Mouse (Mus musculus) hindbrain, embryonic 12.5 days (tissue): ENCODE measurements around the gene Hagh. TPM values are rescaled to one million over a fixed set of nuclear protein-coding genes. Genes with fewer than 3 reads are reported as not detected.

ENCODE experiments used
- ATAC-seq: fragments of 200-750 bp; cut with Nextera tagmentation; 2 replicates; pipeline ENCODE4 v1.8.0; 2017; ENCODE audit warnings: moderate TSS enrichment; ENCODE audit not compliant: low FRiP score
- H3K27ac ChIP-seq: fragments of 300-500 bp; sonication (generic); 2 replicates; pipeline ENCODE4 v1.5.1; 2016; ENCODE audit warnings: mild to moderate bottlenecking
- H3K27me3 ChIP-seq: fragments of 300-500 bp; sonication (generic); 2 replicates; pipeline ENCODE4 v1.6.1; 2016; ENCODE audit warnings: mild to moderate bottlenecking
- H3K36me3 ChIP-seq: fragments of 300-500 bp; sonication (generic); 2 replicates; pipeline ENCODE4 v1.6.1; 2016; ENCODE audit warnings: mild to moderate bottlenecking
- H3K4me1 ChIP-seq: fragments of 300-500 bp; sonication (generic); 2 replicates; pipeline ENCODE4 v1.6.1; 2016
- H3K4me2 ChIP-seq: fragments of 300-500 bp; sonication (generic); replicated peaks from 2 replicates; pipeline ENCODE4 v1.6.1; 2016; ENCODE audit warnings: mild to moderate bottlenecking
- H3K4me3 ChIP-seq: fragments of 300-500 bp; sonication (generic); 2 replicates; pipeline ENCODE4 v1.5.1; 2016; ENCODE audit warnings: mild to moderate bottlenecking
- H3K9ac ChIP-seq: fragments of 300-500 bp; sonication (generic); 2 replicates; pipeline ENCODE4 v1.6.1; 2016; ENCODE audit warnings: mild to moderate bottlenecking, moderate library complexity
- H3K9me3 ChIP-seq: fragments of 300-500 bp; sonication (generic); replicated peaks from 2 replicates; pipeline ENCODE4 v1.6.1; 2016; ENCODE audit warnings: mild to moderate bottlenecking
- WGBS: fragments of 180-500 bp; shearing (Covaris S2); methylation state at CpG from one replicate; pipeline ENCODE4 v1.1.7; 2016; 5-methylcytosine and 5-hydroxymethylcytosine counted together
- polyA plus RNA-seq: library from polyadenylated mRNA; unstranded; fragments of >200 nt; fragmentation: Nextera tagmentation; extraction: Ambion mirVana; gene quantifications from 2 replicates; pipeline ENCODE4 v1.2.1, GENCODE M21; 2016

The Hagh gene
- polyA plus RNA-seq, 1 experiment from 2014 or later = 32.3 TPM

DNA sequence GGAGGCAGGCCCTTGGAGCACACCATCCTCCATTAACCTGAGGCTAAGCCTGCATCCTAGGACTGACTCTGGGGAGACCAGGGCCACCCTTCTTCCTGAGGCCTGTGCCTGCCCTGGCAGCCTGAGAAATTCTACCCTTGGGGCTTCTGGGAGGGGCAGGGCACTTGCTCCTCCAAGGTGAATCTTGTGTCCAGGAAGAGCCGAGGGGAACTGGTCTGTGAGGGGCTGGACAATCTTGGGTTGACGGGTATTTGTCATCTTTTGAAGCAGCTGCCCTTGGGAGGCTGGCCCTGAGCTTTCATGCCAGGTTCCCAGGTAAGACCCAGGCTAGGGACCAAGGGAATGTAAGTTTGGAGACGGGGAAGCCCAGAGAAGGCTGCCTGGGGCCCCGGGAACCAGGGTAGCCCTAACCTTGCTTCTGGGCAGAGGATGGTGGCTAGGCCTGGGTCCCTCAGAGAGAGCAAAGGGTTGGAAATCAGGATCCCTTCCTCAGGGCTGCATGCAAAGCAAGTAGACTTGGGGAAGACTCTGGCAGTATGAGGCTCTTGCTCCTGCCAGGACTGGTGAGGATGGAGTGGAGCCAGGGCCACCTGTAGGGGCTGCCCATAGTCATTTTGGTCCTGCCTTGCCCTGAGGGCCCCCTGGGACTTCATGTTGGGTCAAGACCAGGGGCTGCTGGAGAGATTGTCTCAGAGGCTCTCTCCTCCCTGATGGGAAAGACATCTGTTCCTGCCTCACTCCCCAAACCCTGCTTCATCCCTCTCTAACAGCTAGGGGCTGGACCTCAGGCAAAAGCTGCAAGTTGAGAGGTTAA is 58.3 kb downstream of the Hagh start:
- Histone ChIP-seq H3K9me3 (no peaks in the 10 kb centered on the region), H3K4me3 (no peak overlapping the region), H3K4me1 (peaks cover 34% of the 10 kb centered on the region), H3K9ac (no peak overlapping the region), H3K36me3 (peaks cover 65% of the 10 kb centered on the region), H3K4me2 (peak overlapping the region; percentile 98; the same call in 1 of the 2 replicates), H3K27ac (no peak overlapping the region), H3K27me3 (no peaks in the 10 kb centered on the region)
- 82% methylated on average over 4 of the region's 4 CpGs for WGBS
- ATAC-seq = no peak

DNA sequence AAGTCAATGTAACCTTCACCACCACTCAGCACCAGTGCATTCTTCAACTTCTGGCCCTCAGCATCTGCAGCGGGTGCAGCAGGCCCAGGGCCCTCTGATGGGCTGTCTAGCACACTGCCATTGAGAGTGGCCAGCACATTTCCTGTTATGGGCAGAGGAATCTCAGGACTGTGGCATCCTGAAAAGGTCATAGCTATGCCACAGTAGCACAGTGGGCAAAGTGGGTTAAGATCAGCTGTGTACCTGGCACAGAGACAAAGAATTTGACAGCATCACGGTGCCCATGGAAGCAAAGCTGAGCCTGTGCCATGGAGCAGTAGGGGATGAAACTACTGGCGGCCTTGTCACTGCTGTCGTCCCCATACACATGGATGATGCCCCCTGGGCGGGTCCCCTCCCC is 59.2 kb downstream of the Hagh start:
- Histone ChIP-seq H3K4me3 (no peak overlapping the region), H3K4me2 (no peak overlapping the region), H3K9me3 (no peaks in the 10 kb centered on the region), H3K36me3 (peaks cover 69% of the 10 kb centered on the region), H3K27ac (no peak overlapping the region), H3K27me3 (no peaks in the 10 kb centered on the region), H3K9ac (no peak overlapping the region), H3K4me1 (peaks cover 27% of the 10 kb centered on the region)
- ATAC-seq = no peak
- WGBS = 87% methylated on average over 5 of the region's 5 CpGs

- ATAC-seq = no peak
- peaks cover 78% of the 10 kb centered on the region for H3K36me3 ChIP-seq
- WGBS = 93% methylated on average over 6 of the region's 6 CpGs
Measured at GRCm38 (mm10) chr17:24900014-24900413, 60.1 kb downstream of the Hagh start.

DNA sequence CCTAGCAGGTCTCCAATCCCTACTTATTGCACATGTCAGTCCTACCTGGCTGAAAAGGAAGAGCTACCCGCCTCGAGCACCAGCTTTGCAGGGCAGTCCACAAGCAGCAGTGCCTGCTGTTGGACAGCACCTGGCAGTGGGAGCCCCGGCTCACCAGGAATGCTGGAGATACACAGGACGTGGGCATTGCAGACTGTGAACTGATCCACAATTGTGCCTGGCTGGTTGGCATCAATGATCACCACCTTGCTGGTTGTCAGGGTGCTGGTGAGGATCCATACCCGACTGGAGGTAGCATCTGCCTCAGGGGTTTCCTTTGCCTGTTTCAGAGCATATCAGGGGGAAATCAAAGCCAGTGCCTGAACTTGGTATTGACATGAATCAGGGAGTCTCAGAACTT is 62.2 kb downstream of the Hagh start:
- ATAC-seq = no peak
- H3K4me3 ChIP-seq = no peak overlapping the region
- 90% methylated on average over 5 of the region's 5 CpGs for WGBS
- H3K4me2 ChIP-seq = no peak overlapping the region
- peaks cover 99% of the 10 kb centered on the region for H3K36me3 ChIP-seq
- no peak overlapping the region for H3K9ac ChIP-seq
- no peaks in the 10 kb centered on the region for H3K27me3 ChIP-seq
- peaks cover 9% of the 10 kb centered on the region for H3K4me1 ChIP-seq
- no peaks in the 10 kb centered on the region for H3K9me3 ChIP-seq
- no peak overlapping the region for H3K27ac ChIP-seq

More at GRCm38 (mm10) chr17:24900014-24900413, 60.1 kb downstream of the Hagh start:
- H3K27me3 ChIP-seq = no peaks in the 10 kb centered on the region
- H3K27ac ChIP-seq = no peak overlapping the region
- peaks cover 24% of the 10 kb centered on the region for H3K4me1 ChIP-seq
- no peak overlapping the region for H3K4me2 ChIP-seq
- no peak overlapping the region for H3K4me3 ChIP-seq
- no peak overlapping the region for H3K9ac ChIP-seq
- no peaks in the 10 kb centered on the region for H3K9me3 ChIP-seq

- no peak overlapping the region for H3K4me3 ChIP-seq
- H3K27me3 ChIP-seq = no peaks in the 10 kb centered on the region
- no peak overlapping the region for H3K4me2 ChIP-seq
- H3K27ac ChIP-seq = no peak overlapping the region
- peaks cover 99% of the 10 kb centered on the region for H3K36me3 ChIP-seq
- H3K9ac ChIP-seq = no peak overlapping the region
- WGBS = 68% methylated on average over 9 of the region's 9 CpGs
- no peak for ATAC-seq
- peaks cover 2% of the 10 kb centered on the region for H3K4me1 ChIP-seq
- H3K9me3 ChIP-seq = no peaks in the 10 kb centered on the region
Measured at GRCm38 (mm10) chr17:24902671-24903474, 62.9 kb downstream of the Hagh start.

DNA sequence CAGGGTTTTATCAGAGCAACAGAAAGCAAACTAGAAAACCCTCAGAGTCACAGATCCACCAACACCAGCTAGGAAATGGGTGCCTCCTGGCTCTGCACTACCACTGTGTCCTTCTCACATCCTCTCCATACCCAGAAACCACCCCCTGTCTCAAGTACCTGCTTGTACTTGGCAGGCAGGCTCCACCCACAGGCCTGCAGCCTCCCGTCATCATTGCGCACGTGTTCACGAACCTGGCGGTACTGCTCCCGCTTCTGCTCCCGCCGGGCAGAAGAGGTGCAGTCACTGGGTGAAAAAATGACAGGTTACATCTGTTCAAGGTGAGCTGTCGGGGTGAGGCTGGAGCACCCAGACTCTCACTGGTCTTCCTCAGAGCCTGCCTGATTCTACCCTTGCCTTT is 63.8 kb downstream of the Hagh start:
- Histone ChIP-seq H3K9me3 (no peaks in the 10 kb centered on the region), H3K4me2 (no peak overlapping the region), H3K9ac (no peak overlapping the region), H3K4me3 (no peak overlapping the region), H3K27me3 (no peaks in the 10 kb centered on the region), H3K4me1 (no peaks in the 10 kb centered on the region), H3K36me3 (peaks cover 99% of the 10 kb centered on the region), H3K27ac (no peak overlapping the region)
- WGBS = 91% methylated on average over 9 of the region's 9 CpGs
- ATAC-seq = no peak

- H3K27ac ChIP-seq = no peak overlapping the region
- no peak overlapping the region for H3K4me3 ChIP-seq
- no peak overlapping the region for H3K9ac ChIP-seq
- H3K9me3 ChIP-seq = no peaks in the 10 kb centered on the region
- peaks cover 99% of the 10 kb centered on the region for H3K36me3 ChIP-seq
- no peaks in the 10 kb centered on the region for H3K27me3 ChIP-seq
- ATAC-seq = no peak
- H3K4me2 ChIP-seq = no peak overlapping the region
- H3K4me1 ChIP-seq = no peaks in the 10 kb centered on the region
- WGBS = 94% methylated on average over 2 of the region's 2 CpGs
Measured at GRCm38 (mm10) chr17:24907591-24907990, 67.6 kb downstream of the Hagh start.

DNA sequence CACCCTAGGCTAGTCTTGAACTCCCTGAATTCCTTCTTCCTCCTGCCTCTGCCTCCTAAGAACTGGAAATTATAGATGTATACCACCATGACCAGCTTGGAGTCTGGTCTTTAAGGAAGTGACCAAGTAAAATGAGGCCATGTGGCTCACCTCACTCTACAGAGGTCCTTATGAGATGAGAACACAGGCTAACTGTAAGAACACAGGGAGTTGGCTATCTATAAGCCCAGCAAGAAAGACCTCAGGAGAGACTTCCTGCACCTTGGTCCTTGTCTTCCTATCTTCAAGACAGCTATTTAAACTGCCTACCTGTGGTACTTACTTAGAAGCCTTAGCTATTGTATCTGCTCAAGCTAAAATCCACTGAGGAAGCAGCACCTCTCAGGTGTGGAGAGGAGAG is 74.0 kb downstream of the Hagh start:
- H3K9me3 ChIP-seq = no peaks in the 10 kb centered on the region
- H3K4me3 ChIP-seq = no peak overlapping the region
- no peak overlapping the region for H3K9ac ChIP-seq
- no peak overlapping the region for H3K27ac ChIP-seq
- H3K4me2 ChIP-seq = no peak overlapping the region
- H3K27me3 ChIP-seq = no peaks in the 10 kb centered on the region
- ATAC-seq = no peak
- H3K4me1 ChIP-seq = no peaks in the 10 kb centered on the region
- peaks cover 96% of the 10 kb centered on the region for H3K36me3 ChIP-seq

Other genes starting within 250 kb of the Hagh start
- 85.5 and 86.2 TPM in 2 replicates for gene Tsc2, start 207.5 kb upstream of the Hagh start, polyA plus RNA-seq
- gene Nthl1, start 207.5 kb upstream of the Hagh start, polyA plus RNA-seq = 14.4 and 15.7 TPM in 2 replicates
- gene Slc9a3r2, start 189.8 kb upstream of the Hagh start, polyA plus RNA-seq = 39.2 and 39.6 TPM in 2 replicates
- gene Npw, start 181.7 kb upstream of the Hagh start, polyA plus RNA-seq = not detected in 2 replicates
- 23.0 and 25.2 TPM in 2 replicates for gene Zfp598, start 170.5 kb upstream of the Hagh start, polyA plus RNA-seq
- gene Syngr3, start 150.2 kb upstream of the Hagh start, polyA plus RNA-seq = 30.6 and 32.1 TPM in 2 replicates
- gene Gfer, start 144.0 kb upstream of the Hagh start, polyA plus RNA-seq = 42.2 and 42.4 TPM in 2 replicates
- 3.6 and 4.8 TPM in 2 replicates for gene Noxo1, start 143.9 kb upstream of the Hagh start, polyA plus RNA-seq
- 76.9 and 79.7 TPM in 2 replicates for gene Tbl3, start 132.5 kb upstream of the Hagh start, polyA plus RNA-seq
- gene Rnf151, start 122.1 kb upstream of the Hagh start, polyA plus RNA-seq = 0.18 and 0.35 TPM in 2 replicates
- 795 and 841 TPM in 2 replicates for gene Rps2, start 122.0 kb upstream of the Hagh start, polyA plus RNA-seq
- gene Ndufb10, start 115.7 kb upstream of the Hagh start, polyA plus RNA-seq = 199 and 214 TPM in 2 replicates
- not detected in 2 replicates for gene Rpl3l, start 112.3 kb upstream of the Hagh start, polyA plus RNA-seq
- gene Msrb1, start 103.5 kb upstream of the Hagh start, polyA plus RNA-seq = 21.8 and 22.6 TPM in 2 replicates
- gene Hs3st6, start 87.2 kb upstream of the Hagh start, polyA plus RNA-seq = 2.5 and 4.8 TPM in 2 replicates
- gene Meiob, start 35.9 kb upstream of the Hagh start, polyA plus RNA-seq = not detected in 2 replicates
- gene Fahd1, start 10.2 kb downstream of the Hagh start, polyA plus RNA-seq = 18.6 and 20.9 TPM in 2 replicates
- 0.23 and 0.36 TPM in 2 replicates for gene Igfals, start 25.9 kb downstream of the Hagh start, polyA plus RNA-seq
- gene Nubp2, start 46.2 kb downstream of the Hagh start, polyA plus RNA-seq = 62.3 and 63.5 TPM in 2 replicates
- 51.5 and 54.8 TPM in 2 replicates for gene Spsb3, start 46.5 kb downstream of the Hagh start, polyA plus RNA-seq
- gene Eme2, start 54.9 kb downstream of the Hagh start, polyA plus RNA-seq = 39.3 and 45.5 TPM in 2 replicates
- gene Mrps34, start 55.0 kb downstream of the Hagh start, polyA plus RNA-seq = 85.1 and 86.7 TPM in 2 replicates
- 49.8 and 50.4 TPM in 2 replicates for gene Nme3, start 56.4 kb downstream of the Hagh start, polyA plus RNA-seq
- gene Mapk8ip3, start 96.8 kb downstream of the Hagh start, polyA plus RNA-seq = 84.7 and 86.0 TPM in 2 replicates
- 210 and 212 TPM in 2 replicates for gene Jpt2, start 120.5 kb downstream of the Hagh start, polyA plus RNA-seq
- 13.8 and 13.9 TPM in 2 replicates for gene Cramp1l, start 175.6 kb downstream of the Hagh start, polyA plus RNA-seq
- 26.7 and 27.6 TPM in 2 replicates for gene Ift140, start 175.9 kb downstream of the Hagh start, polyA plus RNA-seq
- gene Tmem204, start 243.4 kb downstream of the Hagh start, polyA plus RNA-seq = 8.5 and 9.5 TPM in 2 replicates